Mouse (Mus musculus) erythroblast, embryonic 14.5 days (primary cell): ENCODE measurements around the gene Ypel3.

Source experiments
- GATA1 ChIP-seq: IDR thresholded peaks from 2 replicates; pipeline ENCODE4 v1.6.1; 2012; ENCODE audit warnings: low read length, inconsistent platforms, mixed read lengths
- TAL1 ChIP-seq: IDR thresholded peaks from 3 replicates; pipeline ENCODE4 v1.6.1; 2012; ENCODE audit warnings: low read length, inconsistent platforms, mixed read lengths

GRCm38 (mm10) chr7:126775978-126776234, 849 bp upstream of the Ypel3 start:
- TF ChIP-seq TAL1 (no peak), GATA1 (no peak)
